Mouse (Mus musculus): Measurements from ENCODE around the gene Sulf2.

Sulf2 gene

GRCm38 (mm10) chr2:166059684-166060423 is 95.6 kb downstream of the Sulf2 start:
- CTCF ChIA-PET: no interaction called here

- CTCF ChIA-PET: interaction anchor here (0.7 kb wide), 1 partner anchor 79 kb away, joined by 3 read pairs; no protein-coding TSS in a partner anchor
Observed at GRCm38 (mm10) chr2:166054002-166054539, 101.4 kb downstream of the Sulf2 start.

DNA sequence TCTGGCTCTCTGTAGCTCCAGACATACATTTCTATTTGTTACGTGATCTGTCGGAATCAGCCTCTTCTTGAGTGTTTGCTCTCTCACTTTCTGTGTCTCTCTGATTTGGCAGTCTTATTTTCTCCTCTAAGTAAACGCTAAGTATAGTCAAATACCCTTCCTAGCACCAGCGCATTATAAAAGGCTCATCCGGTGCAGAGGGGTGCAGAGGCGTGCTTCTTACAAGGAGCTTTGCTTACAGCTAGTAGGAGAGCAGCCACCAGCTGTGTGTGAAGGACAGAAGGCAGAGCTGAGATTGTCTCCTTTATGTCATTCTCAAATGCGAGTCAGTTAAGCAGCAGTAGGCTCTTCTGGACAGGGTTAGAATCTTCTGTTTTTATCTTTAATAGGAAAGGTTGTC is 103.5 kb downstream of the Sulf2 start:
- CTCF ChIA-PET: no interaction called here

- CTCF ChIA-PET: no interaction called here
Observed at GRCm38 (mm10) chr2:166051421-166051820, 104.0 kb downstream of the Sulf2 start.

- CTCF ChIA-PET: interaction anchor here (1.1 kb wide), 1 partner anchor 10 kb away, joined by 5 read pairs; no protein-coding TSS in a partner anchor
Observed at GRCm38 (mm10) chr2:166048852-166049251, 106.6 kb downstream of the Sulf2 start.

- CTCF ChIA-PET: interaction anchor here (0.5 to 1.1 kb wide), 3 partner anchors 9 to 253 kb away, joined by 3 to 5 read pairs (median 4); no protein-coding TSS in a partner anchor
Observed at GRCm38 (mm10) chr2:166047931-166048330, 107.5 kb downstream of the Sulf2 start.

GRCm38 (mm10) chr2:166045549-166046501 is 109.6 kb downstream of the Sulf2 start:
- CTCF ChIA-PET: interaction anchor here (1.0 kb wide), 1 partner anchor 10 kb away, joined by 3 read pairs; no protein-coding TSS in a partner anchor

DNA sequence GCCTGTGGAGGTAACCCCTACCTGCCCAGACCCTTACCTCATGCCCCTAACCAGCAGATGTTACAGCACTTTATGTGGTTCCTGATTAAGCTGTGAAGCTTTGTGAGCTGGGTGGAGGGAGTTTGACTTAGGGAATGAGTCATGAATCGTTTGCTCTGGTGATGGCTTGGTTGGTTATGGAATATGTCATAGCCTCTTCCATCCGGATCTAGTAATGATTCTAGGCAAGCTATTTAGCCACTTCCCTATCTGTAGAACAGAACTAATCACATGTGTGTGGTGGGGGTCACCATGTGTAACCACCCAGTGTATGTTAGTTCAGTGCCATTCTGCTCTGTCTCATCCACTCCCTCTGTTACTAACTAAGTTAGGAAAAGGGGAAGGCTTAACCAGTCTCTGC is 110.5 kb downstream of the Sulf2 start:
- CTCF ChIA-PET: no interaction called here

- CTCF ChIA-PET: no interaction called here
Observed at GRCm38 (mm10) chr2:166042542-166042941, 112.9 kb downstream of the Sulf2 start.

DNA sequence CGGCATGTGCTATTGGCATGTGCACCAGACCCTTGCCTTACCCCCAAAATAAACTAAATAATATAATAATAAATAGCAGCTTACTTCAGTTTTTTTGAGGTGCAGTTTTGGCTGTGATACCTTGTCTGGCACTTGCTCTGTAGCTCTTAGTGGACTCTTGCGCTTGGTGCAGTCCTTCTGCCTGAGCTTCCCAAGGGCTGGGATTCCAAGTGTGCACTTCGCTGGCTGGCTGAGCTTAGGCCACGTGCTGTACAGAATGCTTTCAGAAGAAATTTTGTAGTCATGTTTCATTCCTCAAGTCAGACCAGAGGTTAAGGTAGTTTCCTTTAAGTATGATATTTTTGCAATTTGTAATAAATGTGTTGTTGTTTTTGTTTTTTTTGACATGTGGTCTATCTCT is 115.8 kb downstream of the Sulf2 start:
- CTCF ChIA-PET: no interaction called here

DNA sequence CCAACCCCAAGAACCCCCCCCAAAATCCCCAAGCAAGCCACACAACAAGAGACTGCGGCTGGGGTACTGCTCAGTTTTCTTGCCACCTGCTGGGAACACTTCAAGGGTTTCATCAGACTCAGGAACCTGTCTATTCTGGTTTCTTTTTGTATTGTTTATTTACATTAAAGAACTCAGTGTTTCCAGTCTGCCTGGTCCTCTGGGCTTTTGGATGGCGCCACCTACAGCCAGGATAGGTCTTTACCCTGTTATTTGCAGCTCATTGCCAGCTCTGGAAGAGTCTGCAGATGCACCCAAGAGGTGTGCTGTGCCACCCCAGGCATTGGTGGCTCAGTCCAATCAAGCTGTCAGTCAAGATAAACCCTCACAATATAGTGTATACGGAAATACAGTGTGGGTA is 119.7 kb downstream of the Sulf2 start:
- CTCF ChIA-PET: interaction anchor here (0.5 to 1.0 kb wide), 2 partner anchors 11 to 42 kb away, joined by 3 read pairs; no protein-coding TSS in a partner anchor

DNA sequence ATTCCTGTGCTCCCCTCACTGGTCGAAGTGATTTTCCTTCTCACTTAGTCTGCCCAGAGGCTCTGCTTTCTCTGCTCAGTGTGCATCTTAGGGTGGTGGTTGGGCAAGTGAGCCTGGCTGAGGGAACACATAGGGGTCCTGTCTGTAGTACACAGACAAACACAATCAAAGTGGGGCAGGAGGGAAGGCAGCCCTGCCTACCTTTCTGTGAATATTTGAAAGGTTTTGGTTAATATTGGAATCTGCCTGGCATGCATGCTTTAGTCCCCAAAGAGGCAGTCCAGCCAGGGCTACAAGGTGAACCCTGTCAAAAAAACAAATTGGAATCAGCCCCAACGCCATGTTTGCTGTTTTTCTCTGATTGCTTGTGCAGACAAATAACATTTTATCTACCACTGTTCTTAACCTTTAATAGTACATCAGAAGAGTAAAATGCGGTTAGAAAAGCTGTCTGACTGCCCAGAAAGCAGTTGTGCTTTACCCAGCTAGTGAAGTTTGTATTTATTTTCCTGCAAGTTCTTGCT is 120.4 kb downstream of the Sulf2 start:
- CTCF ChIA-PET: interaction anchor here (0.5 kb wide), 1 partner anchor 41 kb away, joined by 3 read pairs; no protein-coding TSS in a partner anchor

DNA sequence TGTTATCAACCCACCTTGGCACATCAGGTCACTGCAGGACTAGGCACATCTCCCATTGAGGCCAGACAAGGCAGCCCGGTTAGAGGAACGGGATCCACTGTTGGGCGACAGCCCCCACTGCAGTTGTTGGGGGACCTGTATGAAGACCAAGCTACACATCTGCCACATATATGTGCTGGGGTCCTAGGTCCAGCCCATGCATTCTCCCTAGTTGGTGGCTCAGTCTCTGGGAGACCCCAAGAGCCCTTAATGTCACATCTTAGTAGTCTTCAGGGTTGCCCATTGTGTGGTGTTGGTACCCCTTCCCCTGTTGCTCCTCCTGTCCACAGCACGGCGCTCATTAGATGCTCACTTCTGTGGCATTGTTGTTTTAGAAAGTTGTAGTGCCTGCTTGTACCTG is 122.8 kb downstream of the Sulf2 start:
- CTCF ChIA-PET: interaction anchor here (0.5 to 0.8 kb wide), 4 partner anchors 28 to 874 kb away, joined by 3 to 12 read pairs (median 5); no protein-coding TSS in a partner anchor

DNA sequence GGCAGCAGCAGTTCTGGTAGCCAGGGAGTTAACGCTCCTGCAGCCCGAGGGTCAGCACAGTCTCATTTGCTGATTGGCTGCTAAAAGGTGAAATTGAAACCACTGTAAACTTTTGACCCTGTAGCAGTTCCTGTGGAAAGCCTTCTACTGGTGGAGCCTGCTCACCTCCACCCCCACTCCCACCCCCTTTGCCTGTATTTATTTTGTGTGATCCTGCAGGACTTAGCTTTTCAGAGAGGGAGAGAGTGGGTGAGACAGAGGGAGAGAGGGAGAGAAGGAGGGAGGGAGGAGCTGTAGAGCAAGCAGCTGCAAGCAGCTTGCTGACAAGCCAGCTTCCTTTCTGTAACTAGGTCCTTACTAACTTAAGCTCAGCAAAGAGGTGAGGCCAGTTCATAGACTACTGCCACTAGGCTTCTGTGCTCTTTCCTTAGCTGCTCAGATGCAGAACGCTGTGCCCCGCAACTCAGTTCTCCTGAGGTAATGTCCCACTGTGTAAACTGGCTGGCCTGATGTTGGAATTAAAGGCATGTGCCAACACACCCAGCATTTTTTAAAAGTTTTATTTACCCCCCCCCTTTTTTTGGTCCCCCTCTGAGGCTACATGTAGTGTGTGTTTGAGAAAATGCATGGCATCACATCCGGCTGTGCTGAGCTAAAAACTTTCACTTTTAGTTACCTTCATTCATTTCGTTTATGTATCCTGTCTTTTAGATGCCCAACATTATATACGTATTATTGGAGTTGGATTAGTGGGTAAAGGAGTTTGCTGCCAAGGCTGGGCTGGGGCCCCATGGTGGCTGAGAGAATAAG is 124.1 kb downstream of the Sulf2 start:
- CTCF ChIA-PET: interaction anchor here (0.6 kb wide), 1 partner anchor 273 kb away, joined by 3 read pairs; no protein-coding TSS in a partner anchor

DNA sequence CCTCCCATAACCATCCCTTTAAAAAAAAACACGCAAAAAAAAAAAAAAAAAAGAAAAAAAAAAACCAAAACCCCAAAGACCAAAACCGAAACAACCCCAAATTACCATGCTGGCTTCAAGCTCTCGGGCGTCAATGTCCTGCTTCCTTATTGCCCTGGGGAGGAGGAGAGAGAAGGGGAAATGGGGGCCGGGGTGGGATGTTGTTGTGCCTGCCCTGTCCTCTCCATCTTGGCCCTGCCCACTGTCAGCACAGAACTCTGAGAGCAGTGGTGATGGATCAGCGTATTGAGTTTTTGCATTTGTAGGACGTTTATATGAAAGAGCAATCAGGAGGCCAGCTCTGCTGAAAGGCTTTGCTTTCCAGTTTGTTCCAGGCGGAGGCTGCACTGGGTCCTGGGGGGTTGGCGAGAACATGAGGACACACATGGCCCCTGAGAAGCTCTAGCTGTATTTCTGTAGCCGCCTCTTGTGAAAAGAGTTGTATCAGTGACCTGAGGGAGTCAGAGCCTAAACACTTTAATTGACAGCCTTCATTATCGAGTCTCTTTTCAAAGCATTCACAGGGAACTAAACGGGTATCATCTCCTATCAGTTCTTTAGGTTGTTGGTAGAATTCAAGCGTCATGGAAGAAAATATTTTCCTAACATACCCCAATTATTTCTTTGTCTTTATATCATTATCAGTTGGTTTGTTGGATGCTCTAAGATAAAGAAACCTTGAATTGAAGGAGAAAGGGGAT is 125.0 kb downstream of the Sulf2 start:
- CTCF ChIA-PET: interaction anchor here (0.6 to 1.2 kb wide), 6 partner anchors 29 to 909 kb away, joined by 3 to 11 read pairs (median 4); no protein-coding TSS in a partner anchor

DNA sequence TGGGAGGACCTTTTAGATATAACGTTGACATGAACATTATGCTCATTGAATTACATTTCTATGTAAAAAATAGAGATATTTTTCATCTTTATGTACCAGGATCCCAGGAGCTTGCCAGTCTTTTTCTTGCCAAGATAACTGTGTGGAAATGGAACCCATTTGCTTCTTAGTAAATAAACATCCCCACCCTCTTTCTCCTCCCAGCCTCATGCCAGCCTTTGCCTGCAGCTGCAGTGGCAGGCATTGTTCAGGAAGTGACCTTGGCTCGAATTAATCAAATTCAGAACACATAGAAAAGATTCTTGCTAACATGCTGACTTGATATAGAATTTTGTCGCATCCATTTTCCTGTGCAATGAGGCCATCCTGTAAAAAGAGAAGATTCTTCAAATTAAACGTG is 126.2 kb downstream of the Sulf2 start:
- CTCF ChIA-PET: interaction anchor here (0.6 to 1.2 kb wide), 2 partner anchors 28 to 52 kb away, joined by 3 to 15 read pairs; no protein-coding TSS in a partner anchor

GRCm38 (mm10) chr2:166027834-166028233 is 127.6 kb downstream of the Sulf2 start:
- CTCF ChIA-PET: interaction anchor here (0.6 kb wide), 3 partner anchors 12 to 203 kb away, joined by 7 to 9 read pairs (median 8); no protein-coding TSS in a partner anchor

- CTCF ChIA-PET: interaction anchor here (0.7 kb wide), 1 partner anchor 9 kb away, joined by 10 read pairs; no protein-coding TSS in a partner anchor
Observed at GRCm38 (mm10) chr2:166025943-166026342, 129.5 kb downstream of the Sulf2 start.

DNA sequence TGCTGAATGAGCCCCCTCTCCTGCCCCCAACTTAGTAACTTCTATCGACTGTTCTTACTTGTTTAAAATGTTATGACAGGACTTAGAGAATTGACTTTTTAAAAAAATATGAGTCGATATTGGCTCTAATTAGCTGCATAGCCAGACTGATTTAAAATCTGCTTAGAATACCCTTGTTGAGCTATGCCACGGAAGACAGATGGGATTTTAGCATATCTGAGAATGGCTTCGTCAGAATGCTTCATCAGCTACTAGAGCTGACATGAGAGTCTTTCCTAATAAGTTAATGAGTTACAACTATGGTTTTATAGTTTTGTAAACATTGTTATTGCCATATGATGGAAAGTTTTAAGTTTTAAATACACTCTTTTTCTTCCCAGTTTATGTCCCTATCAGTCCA is 130.8 kb downstream of the Sulf2 start:
- CTCF ChIA-PET: no interaction called here

GRCm38 (mm10) chr2:166024079-166024478 is 131.4 kb downstream of the Sulf2 start:
- CTCF ChIA-PET: no interaction called here

Measured in spleen, embryonic (tissue).